Mouse (Mus musculus) testis, adult 2 months (tissue): ENCODE measurements around the gene Hint1.

Source experiments
- CTCF ChIP-seq: fragments of 200-500 bp; IDR thresholded peaks from 2 replicates; pipeline ENCODE4 v1.5.1; 2012; ENCODE audit warnings: low read depth, mild to moderate bottlenecking, inconsistent platforms, low read length, moderate library complexity; ENCODE audit not compliant: control insufficient read depth, insufficient read depth, insufficient replicate concordance
- POLR2A ChIP-seq: fragments of 200-500 bp; IDR thresholded peaks from 2 replicates; pipeline ENCODE4 v1.6.1; 2012; ENCODE audit warnings: low read depth, mild to moderate bottlenecking, inconsistent platforms, low read length, moderate library complexity; ENCODE audit not compliant: control insufficient read depth

- TF ChIP-seq CTCF (no peak), POLR2A (no peak)
Observed at GRCm38 (mm10) chr11:54834596-54834995, 31.6 kb upstream of the Hint1 start.
